Mouse (Mus musculus) cerebellum, adult 2 months (tissue): ENCODE measurements at regions not wholly inside any gene's neighbourhood (a gene's known extent, or its start where the extent isn't known, plus 50 kb on each side); places are given as distances from the start of the nearest gene placed in this dataset.

Source experiments
- DNase-seq, 2 experiments: peaks; one replicate each; pipeline ENCODE4 v3.0.0; 2021
- H3K27ac ChIP-seq: fragments of 200-500 bp; 2 replicates; pipeline ENCODE4 v1.5.1; 2012; ENCODE audit warnings: low read length, control low read depth, inconsistent platforms; ENCODE audit not compliant: insufficient read depth
- H3K27me3 ChIP-seq: fragments of 200-500 bp; 2 replicates; pipeline ENCODE4 v1.6.1; 2012; ENCODE audit warnings: inconsistent platforms, mild to moderate bottlenecking, low read length, moderate library complexity; ENCODE audit not compliant: control insufficient read depth, insufficient read depth
- H3K4me1 ChIP-seq: fragments of 200-500 bp; 2 replicates; pipeline ENCODE4 v1.6.1; 2011; ENCODE audit warnings: low read length; ENCODE audit not compliant: control insufficient read depth, insufficient read depth
- H3K4me3 ChIP-seq: fragments of 200-500 bp; replicated peaks from 2 replicates; pipeline ENCODE3; 2011; ENCODE audit warnings: mild to moderate bottlenecking, low read depth, low read length, control low read depth; ENCODE audit not compliant: insufficient read depth
- CTCF ChIP-seq: fragments of 200-500 bp; IDR thresholded peaks from 2 replicates; pipeline ENCODE4 v1.5.1; 2011; ENCODE audit warnings: low read depth, mild to moderate bottlenecking, control low read depth, low read length, moderate library complexity, borderline replicate concordance; ENCODE audit not compliant: insufficient read depth
- POLR2A ChIP-seq: fragments of 200-500 bp; IDR thresholded peaks from 2 replicates; pipeline ENCODE4 v1.6.1; 2011; ENCODE audit warnings: low read length, control low read depth, borderline replicate concordance; ENCODE audit not compliant: insufficient read depth
- WGBS: fragments of 180-500 bp; shearing (Covaris S2); methylation state at CpG from one replicate; pipeline ENCODE4 v1.1.7; 2018; 5-methylcytosine and 5-hydroxymethylcytosine counted together

DNA sequence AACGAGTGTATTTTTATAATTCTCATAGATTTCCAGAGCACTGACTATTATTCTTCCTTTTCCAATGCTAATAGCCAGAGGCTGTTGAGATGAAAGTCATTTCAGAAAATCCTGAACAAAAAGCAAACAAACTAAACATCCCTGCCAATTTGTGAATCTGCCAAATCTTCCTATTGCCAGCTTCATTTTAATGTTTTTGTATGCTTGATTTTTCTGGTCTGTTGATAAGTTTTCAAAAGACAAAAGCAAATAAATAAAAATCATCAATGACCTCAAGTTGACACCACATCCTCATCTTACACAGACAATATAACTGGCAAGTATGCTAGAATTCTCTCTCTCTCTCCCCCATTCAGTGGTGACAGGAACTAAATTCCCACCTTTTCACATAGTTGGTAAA lies 347.2 kb upstream of the Klf12 start:
- Histone ChIP-seq H3K27ac (no peak overlapping the region), H3K4me3 (no peak overlapping the region), H3K4me1 (no peaks in the 10 kb centered on the region), H3K27me3 (no peaks in the 10 kb centered on the region)
- no peak for TF ChIP-seq POLR2A
- no peak for TF ChIP-seq CTCF
- 45% methylated on average over 1 of the region's 1 CpGs for WGBS
- no peak for DNase-seq

DNA sequence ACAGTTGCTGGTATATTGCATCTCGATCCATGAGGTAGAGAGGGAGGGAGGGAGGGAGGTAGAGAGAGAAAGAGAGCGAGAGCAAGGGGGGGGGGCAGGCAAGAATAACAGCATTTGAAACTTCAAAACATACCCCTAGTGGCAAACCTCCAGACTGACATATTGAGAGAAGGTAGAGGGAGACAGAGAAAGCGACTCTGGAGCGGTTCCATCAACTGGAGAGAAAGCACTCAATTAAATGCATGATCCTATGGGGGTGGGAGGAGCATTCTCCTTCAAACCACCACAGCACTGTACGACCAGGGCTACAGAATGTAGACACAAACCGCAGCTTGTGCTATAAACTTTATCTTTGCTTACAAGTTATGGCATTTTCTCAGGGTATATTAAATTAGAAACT lies 345.7 kb upstream of the Klf12 start:
- H3K27ac ChIP-seq, result no peak overlapping the region
- H3K4me1 ChIP-seq, result no peaks in the 10 kb centered on the region
- no peaks in the 10 kb centered on the region for H3K27me3 ChIP-seq
- H3K4me3 ChIP-seq, result no peak overlapping the region
- TF ChIP-seq POLR2A (no peak), CTCF (no peak)
- WGBS, result 45% methylated on average over 6 of the region's 6 CpGs
- DNase-seq, result no peak

DNA sequence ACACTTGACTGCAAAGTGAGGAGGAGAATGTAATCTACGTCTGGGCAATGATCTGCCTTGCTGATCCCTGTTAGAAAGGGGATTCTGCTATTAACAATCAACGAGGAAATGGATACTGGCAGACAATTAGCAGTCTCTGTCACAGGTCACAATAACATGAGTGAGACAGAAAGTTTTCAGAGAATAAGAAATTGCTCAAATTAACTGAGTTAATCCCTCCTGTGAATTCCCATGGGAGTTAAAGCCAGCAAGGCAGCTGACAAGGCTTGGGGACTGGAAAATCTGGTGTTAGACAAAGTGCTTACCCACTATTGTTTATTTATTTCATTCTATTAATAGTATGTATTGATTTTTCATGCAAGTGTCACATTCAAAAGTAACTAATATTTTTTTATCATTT lies 343.0 kb upstream of the Klf12 start:
- Histone ChIP-seq H3K4me1 (no peaks in the 10 kb centered on the region), H3K4me3 (no peak overlapping the region), H3K27me3 (no peaks in the 10 kb centered on the region), H3K27ac (no peak overlapping the region)
- DNase-seq, result no peak
- 50% methylated on average over 2 of the region's 2 CpGs for WGBS
- no peak for TF ChIP-seq POLR2A
- TF ChIP-seq CTCF, result no peak

DNA sequence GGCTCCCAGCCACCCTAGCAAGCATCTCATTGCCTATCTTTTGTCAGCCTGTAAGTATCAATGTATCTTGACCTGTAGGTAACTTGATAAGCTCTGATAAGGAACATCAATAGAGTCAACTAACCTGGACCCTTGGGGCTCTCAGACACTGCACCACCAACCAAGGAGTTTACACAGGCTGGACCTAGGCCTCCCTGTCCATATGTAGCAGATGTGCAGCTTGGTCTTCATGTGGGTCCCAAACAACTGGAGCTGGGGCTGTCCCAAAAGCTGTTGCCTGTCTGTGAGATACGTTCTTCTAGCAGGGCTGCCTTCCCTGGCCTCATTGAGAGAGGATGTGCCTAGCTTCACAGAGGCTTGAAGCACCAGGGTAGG lies 335.2 kb upstream of the Klf12 start:
- no peaks in the 10 kb centered on the region for H3K4me1 ChIP-seq
- WGBS, result 21% methylated on average over 1 of the region's 1 CpGs
- no peak overlapping the region for H3K27ac ChIP-seq
- H3K27me3 ChIP-seq, result no peaks in the 10 kb centered on the region
- no peak for DNase-seq
- no peak overlapping the region for H3K4me3 ChIP-seq
- TF ChIP-seq CTCF (no peak), POLR2A (no peak)

DNA sequence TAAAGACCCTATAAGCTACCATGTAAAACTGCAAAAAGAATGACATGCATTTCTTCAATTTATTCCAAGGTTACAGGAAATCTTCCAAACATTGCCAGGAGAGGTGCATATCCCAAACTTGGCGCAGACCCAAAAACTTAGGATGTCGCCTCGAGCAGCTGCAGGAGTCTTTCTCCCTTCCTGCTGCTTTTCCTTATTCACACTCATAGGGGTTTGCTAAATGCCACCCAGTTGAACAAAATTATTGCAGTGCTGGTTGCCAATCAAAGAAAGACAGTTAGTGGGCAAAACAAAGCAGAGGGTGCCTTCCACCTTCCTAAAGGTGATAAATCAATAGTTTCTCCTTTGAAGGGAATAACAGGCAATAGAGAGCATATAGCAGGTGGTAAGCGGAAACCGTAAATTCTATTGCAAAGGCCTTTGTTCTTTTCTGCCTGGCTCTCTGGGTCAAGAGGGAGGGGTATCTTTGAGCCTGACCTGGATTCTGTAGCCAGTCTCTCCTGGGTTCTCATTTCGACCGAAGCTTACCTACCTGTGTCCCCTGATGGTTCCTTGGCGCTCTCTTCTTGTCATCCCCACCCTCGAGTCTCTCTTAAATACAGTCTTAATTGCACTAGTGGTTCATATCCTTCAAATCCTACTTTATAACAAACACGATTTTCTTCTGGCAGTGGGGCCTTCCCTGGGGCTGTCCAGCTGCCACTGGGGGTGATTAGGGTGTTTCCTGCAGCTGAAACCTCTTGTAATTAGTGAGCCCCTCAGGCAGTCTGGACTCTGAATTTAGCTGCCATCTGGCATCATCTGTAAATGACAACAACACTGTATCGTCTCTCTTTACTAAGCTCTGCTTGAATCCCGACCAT lies 334.5 kb upstream of the Klf12 start:
- DNase-seq, result no peak
- H3K4me3 ChIP-seq, result no peak overlapping the region
- no peaks in the 10 kb centered on the region for H3K27me3 ChIP-seq
- WGBS, result 32% methylated on average over 12 of the region's 12 CpGs
- no peaks in the 10 kb centered on the region for H3K4me1 ChIP-seq
- TF ChIP-seq POLR2A (no peak), CTCF (no peak)
- no peak overlapping the region for H3K27ac ChIP-seq

DNA sequence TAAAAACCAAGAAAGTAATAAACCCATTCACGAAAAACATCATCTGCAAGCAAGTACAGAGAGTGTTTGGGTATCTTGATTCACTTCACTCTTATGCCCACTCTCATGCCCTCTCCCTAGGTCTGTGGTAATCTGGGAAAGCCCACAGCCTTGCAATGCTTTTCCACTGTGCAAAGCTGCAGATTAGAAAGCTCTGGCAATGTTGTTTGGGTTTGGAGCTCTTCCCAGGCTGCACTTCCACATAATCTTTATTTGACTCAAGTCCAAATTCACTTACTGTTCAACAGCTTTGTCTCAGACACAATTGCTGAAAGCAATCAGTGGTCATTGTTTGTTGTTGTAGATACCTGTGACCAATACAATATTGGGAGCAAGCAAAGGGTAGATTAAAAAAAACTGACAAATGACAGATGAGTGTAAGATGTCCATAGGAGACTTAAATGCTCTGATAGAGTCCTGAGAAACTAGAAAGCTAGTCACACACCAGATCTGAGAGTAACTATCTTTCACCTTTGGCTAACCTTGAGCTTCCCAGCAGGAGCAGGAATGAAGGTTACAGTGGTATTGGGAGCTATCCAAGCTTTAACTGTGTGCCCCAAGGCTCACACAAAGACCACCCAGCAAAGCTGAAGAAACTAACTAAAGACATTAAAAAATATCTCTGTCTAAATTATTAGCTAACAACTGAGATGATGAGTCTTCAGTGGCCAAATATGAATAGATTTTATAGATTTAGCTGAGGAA lies 325.7 kb upstream of the Klf12 start:
- Histone ChIP-seq H3K4me1 (no peaks in the 10 kb centered on the region), H3K27ac (no peak overlapping the region), H3K4me3 (no peak overlapping the region), H3K27me3 (no peaks in the 10 kb centered on the region)
- DNase-seq, result no peak
- TF ChIP-seq CTCF, result no peak
- no peak for TF ChIP-seq POLR2A
- 72% methylated on average over 1 of the region's 1 CpGs for WGBS

DNA sequence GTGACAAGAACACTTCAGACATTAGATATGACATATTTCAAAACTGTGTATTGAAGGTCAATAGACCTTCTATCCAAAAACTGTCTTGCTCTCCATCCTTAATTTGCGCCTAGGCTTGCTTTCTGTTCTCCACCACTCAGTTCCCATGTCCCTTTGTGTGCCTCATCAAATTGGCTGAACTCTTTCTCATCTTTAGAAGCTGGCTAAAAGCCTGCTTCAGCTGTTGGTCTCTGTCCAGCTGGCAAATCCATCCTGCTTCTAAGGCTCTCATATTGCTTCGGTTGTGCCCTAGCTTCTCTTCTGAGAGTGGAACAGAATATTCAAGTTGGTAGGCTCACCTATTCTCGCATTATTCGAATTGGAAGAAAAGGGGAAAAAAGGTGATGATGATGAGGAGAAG lies 322.6 kb upstream of the Klf12 start:
- WGBS, result 28% methylated on average over 4 of the region's 4 CpGs
- DNase-seq, result no peak
- H3K27me3 ChIP-seq, result no peaks in the 10 kb centered on the region
- H3K27ac ChIP-seq, result no peak overlapping the region
- no peak for TF ChIP-seq POLR2A
- no peak for TF ChIP-seq CTCF
- H3K4me3 ChIP-seq, result no peak overlapping the region
- H3K4me1 ChIP-seq, result no peaks in the 10 kb centered on the region

DNA sequence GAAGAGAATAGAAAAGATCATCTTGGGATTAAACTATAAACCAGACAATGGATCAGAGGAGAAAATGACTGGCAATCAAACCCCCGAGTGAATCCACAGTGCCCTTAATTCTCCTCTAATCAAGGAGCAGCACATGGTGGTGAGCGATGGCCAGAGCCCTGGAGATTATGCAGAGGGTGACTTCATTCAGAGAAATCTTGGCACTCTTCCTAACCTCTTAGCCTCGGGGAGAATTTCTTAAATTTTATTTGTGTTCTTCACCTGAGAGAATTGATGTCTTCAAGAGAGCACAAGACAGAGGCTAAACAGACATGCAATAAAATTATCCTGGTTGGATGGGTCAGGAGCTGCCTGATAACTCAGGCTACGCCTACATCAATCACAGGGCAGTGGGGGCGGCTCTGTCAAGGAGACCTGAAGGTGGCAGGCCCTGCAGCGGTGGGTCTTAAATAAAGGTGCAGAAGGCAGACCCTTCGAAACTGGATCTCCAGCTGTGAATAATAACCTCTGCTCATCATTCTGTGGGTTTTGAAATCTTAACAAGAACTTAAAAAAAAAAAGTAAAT lies 316.5 kb upstream of the Klf12 start:
- Histone ChIP-seq H3K27me3 (no peaks in the 10 kb centered on the region), H3K4me3 (no peak overlapping the region), H3K4me1 (no peaks in the 10 kb centered on the region), H3K27ac (no peak overlapping the region)
- 41% methylated on average over 7 of the region's 7 CpGs for WGBS
- TF ChIP-seq CTCF, result no peak
- TF ChIP-seq POLR2A, result no peak
- no peak for DNase-seq
